Mouse (Mus musculus) midbrain, embryonic 14.5 days (tissue): ENCODE data around the gene Prss35. TPM values are rescaled to one million over a fixed set of nuclear protein-coding genes. Genes with fewer than 3 reads are reported as not detected.

Experiments
- ATAC-seq: fragments of 200-750 bp; cut with Nextera tagmentation; 2 replicates; pipeline ENCODE4 v1.8.0; 2017; ENCODE audit warnings: moderate number of reproducible peaks, moderate library complexity; ENCODE audit not compliant: low FRiP score, low TSS enrichment
- DNase-seq: peaks from one replicate; pipeline ENCODE4 v3.0.0-alpha.2; 2015
- H3K27ac ChIP-seq: fragments of 300-500 bp; sonication (generic); replicated peaks from 2 replicates; pipeline ENCODE4 v1.5.1; 2014; ENCODE audit warnings: mild to moderate bottlenecking, low read depth, low read length, moderate library complexity
- H3K27me3 ChIP-seq: fragments of 300-500 bp; sonication (generic); 2 replicates; pipeline ENCODE4 v1.6.1; 2014; ENCODE audit warnings: low read length, control low read depth, mixed read lengths; ENCODE audit not compliant: control insufficient read depth, insufficient read depth
- H3K36me3 ChIP-seq: fragments of 300-500 bp; sonication (generic); 2 replicates; pipeline ENCODE4 v1.6.1; 2014; ENCODE audit warnings: low read length, control low read depth; ENCODE audit not compliant: control insufficient read depth, insufficient read depth
- H3K4me1 ChIP-seq: fragments of 300-500 bp; sonication (generic); 2 replicates; pipeline ENCODE4 v1.6.1; 2014; ENCODE audit warnings: mild to moderate bottlenecking, antibody characterized with exemption, low read length, control low read depth; ENCODE audit not compliant: control insufficient read depth, insufficient read depth
- H3K4me2 ChIP-seq: fragments of 300-500 bp; sonication (generic); 2 replicates; pipeline ENCODE4 v1.6.1; 2014; ENCODE audit warnings: mild to moderate bottlenecking, low read length, moderate library complexity
- H3K4me3 ChIP-seq: fragments of 300-500 bp; sonication (generic); replicated peaks from 2 replicates; pipeline ENCODE4 v1.5.1; 2014; ENCODE audit warnings: low read depth, low read length
- H3K9ac ChIP-seq: fragments of 300-500 bp; sonication (generic); replicated peaks from 2 replicates; pipeline ENCODE4 v1.6.1; 2014; ENCODE audit warnings: mild to moderate bottlenecking, low read length, moderate library complexity
- H3K9me3 ChIP-seq: fragments of 300-500 bp; sonication (generic); 2 replicates; pipeline ENCODE4 v1.6.1; 2016; ENCODE audit warnings: low read length, control low read depth, mixed read lengths; ENCODE audit not compliant: control insufficient read depth
- WGBS: fragments of 180-500 bp; shearing (Covaris S2); extraction: QIAGEN DNeasy Blood & Tissue Kit; methylation state at CpG from one replicate; pipeline ENCODE4 v1.1.7; 2014; 5-methylcytosine and 5-hydroxymethylcytosine counted together
- polyA plus RNA-seq: library from polyadenylated mRNA; unstranded; fragments of >200 nt; fragmentation: Nextera tagmentation; extraction: Ambion mirVana; gene quantifications from 2 replicates; pipeline ENCODE4 v1.2.1, GENCODE M21; 2014

Prss35 gene
- polyA plus RNA-seq, 1 experiment from 2014 or later, result 3.3 TPM

GRCm38 (mm10) chr9:86797553-86797952, 54.1 kb downstream of the Prss35 start:
- 73% methylated on average over 4 of the region's 4 CpGs for WGBS
- Histone ChIP-seq H3K36me3 (peaks cover 27% of the 10 kb centered on the region), H3K9ac (no peak overlapping the region), H3K4me2 (no peak overlapping the region), H3K4me1 (no peaks in the 10 kb centered on the region), H3K9me3 (no peaks in the 10 kb centered on the region), H3K4me3 (no peak overlapping the region), H3K27me3 (no peaks in the 10 kb centered on the region), H3K27ac (no peak overlapping the region)
- ATAC-seq, result no peak
- no peak for DNase-seq

- ATAC-seq (no peak), DNase-seq (no peak)
- 91% methylated on average over 5 of the region's 5 CpGs for WGBS
- no peaks in the 10 kb centered on the region for H3K27me3 ChIP-seq
- peaks cover 29% of the 10 kb centered on the region for H3K36me3 ChIP-seq
- no peaks in the 10 kb centered on the region for H3K9me3 ChIP-seq
- H3K27ac ChIP-seq, result no peak overlapping the region
- H3K9ac ChIP-seq, result no peak overlapping the region
- H3K4me3 ChIP-seq, result no peak overlapping the region
- no peak overlapping the region for H3K4me2 ChIP-seq
- H3K4me1 ChIP-seq, result no peaks in the 10 kb centered on the region
Measured at GRCm38 (mm10) chr9:86798129-86798528, 54.7 kb downstream of the Prss35 start.

DNA sequence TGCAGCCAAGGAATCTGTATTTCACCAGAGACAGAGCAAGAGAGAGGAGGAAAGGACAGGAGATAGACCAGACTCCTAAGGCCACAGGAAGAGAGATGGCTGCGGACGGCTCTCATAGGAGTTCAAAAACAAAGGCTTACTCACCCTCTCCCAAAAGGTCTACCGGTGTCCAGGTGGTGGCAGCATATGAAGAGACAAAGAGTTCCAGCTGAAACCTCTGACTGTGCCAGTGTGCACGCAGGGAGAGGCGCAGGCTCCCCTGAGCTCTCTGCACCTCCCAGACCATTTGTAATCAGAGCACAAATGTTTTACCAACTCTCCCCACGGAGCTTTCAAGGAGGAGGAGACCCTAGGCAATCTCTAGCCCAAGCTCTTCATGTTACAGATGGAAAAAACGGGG, 55.2 kb downstream of the Prss35 start:
- WGBS, result 47% methylated on average over 7 of the region's 7 CpGs
- no peak overlapping the region for H3K9ac ChIP-seq

GRCm38 (mm10) chr9:86799099-86799498, 55.6 kb downstream of the Prss35 start:
- Histone ChIP-seq H3K4me3 (no peak overlapping the region), H3K27ac (no peak overlapping the region), H3K4me1 (no peaks in the 10 kb centered on the region), H3K9me3 (no peaks in the 10 kb centered on the region), H3K36me3 (peaks cover 31% of the 10 kb centered on the region), H3K27me3 (no peaks in the 10 kb centered on the region), H3K9ac (no peak overlapping the region), H3K4me2 (no peak overlapping the region)
- 87% methylated on average over 7 of the region's 7 CpGs for WGBS
- DNase-seq (no peak), ATAC-seq (no peak)

More for the DNA sequence above, 55.2 kb downstream of the Prss35 start:
- Histone ChIP-seq H3K4me2 (no peak overlapping the region), H3K27ac (no peak overlapping the region), H3K4me3 (no peak overlapping the region), H3K27me3 (no peaks in the 10 kb centered on the region), H3K36me3 (peaks cover 31% of the 10 kb centered on the region), H3K9me3 (no peaks in the 10 kb centered on the region), H3K4me1 (no peaks in the 10 kb centered on the region)
- ATAC-seq (no peak), DNase-seq (no peak)

GRCm38 (mm10) chr9:86800600-86801163, 57.2 kb downstream of the Prss35 start:
- no peak overlapping the region for H3K9ac ChIP-seq
- H3K4me1 ChIP-seq, result no peaks in the 10 kb centered on the region
- peaks cover 27% of the 10 kb centered on the region for H3K36me3 ChIP-seq
- no peak overlapping the region for H3K4me3 ChIP-seq
- H3K9me3 ChIP-seq, result no peaks in the 10 kb centered on the region
- DNase-seq (peak; percentile 82), ATAC-seq (no peak; the same call in 1 of the 2 replicates)
- H3K4me2 ChIP-seq, result no peak overlapping the region
- 29% methylated on average over 3 of the region's 3 CpGs for WGBS
- H3K27ac ChIP-seq, result no peak overlapping the region
- no peaks in the 10 kb centered on the region for H3K27me3 ChIP-seq

Other genes starting within 250 kb of the Prss35 start
- 31.6 and 32.6 TPM in 2 replicates for gene Pgm3, start 171.8 kb upstream of the Prss35 start, polyA plus RNA-seq
- 12.6 and 21.9 TPM in 2 replicates for gene Rwdd2a, start 171.7 kb upstream of the Prss35 start, polyA plus RNA-seq
- gene Me1, start 47.7 kb upstream of the Prss35 start, polyA plus RNA-seq, result 31.1 and 36.4 TPM in 2 replicates
- 87.1 and 103 TPM in 2 replicates for gene Snap91, start 137.0 kb downstream of the Prss35 start, polyA plus RNA-seq